Mouse (Mus musculus): ENCODE results near the gene Olfr611. TPM values are rescaled to one million over a fixed set of nuclear protein-coding genes. Genes with fewer than 3 reads are reported as not detected.
"Not testable (repeated sequence)": the region's sequence is repeated elsewhere in the genome, so short reads cannot be mapped to it uniquely, and the experiment has no call there.

Olfr611 gene
- total RNA-seq (2021): not detected
- long read RNA-seq, experiment 1: 0 reads
- long read RNA-seq, experiment 2: 0 reads

DNA sequence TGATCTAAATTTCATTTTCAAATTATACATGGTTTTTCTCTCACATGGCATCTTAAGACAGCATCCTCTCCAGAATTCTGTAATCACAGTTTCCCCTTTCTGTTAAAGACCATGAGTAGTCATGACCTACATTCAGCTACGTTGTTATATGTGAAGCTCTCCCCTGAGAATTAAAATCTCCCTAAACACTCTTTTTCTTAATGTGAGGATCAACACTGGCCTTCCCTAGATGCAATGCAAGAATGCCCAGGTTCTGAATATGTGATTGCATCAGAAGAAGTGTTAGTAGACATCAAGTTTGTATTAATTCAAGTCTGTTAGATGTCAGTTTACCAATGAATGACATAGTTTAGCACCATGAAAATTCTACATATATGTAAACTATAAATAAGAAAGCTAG is at the start of gene Olfr611:
Gene Olfr611, minus strand, starts transcription at position 101 of the 400 bp plus-strand sequence.
- not testable (repeated sequence) for DNase-seq

- DNase-seq: no peak
Measured at GRCm38 (mm10) chr7:103569043-103569442, 48.4 kb upstream of the Olfr611 start, which contains the start of gene Olfr616. TSS of gene Olfr616 (minus strand) at chr7:103569143.

- no peak for DNase-seq
Measured at GRCm38 (mm10) chr7:103555779-103556178, 35.1 kb upstream of the Olfr611 start, which contains the start of gene Olfr615. TSS of gene Olfr615 (plus strand) at chr7:103556079.

GRCm38 (mm10) chr7:103547774-103548173 is 27.1 kb upstream of the Olfr611 start, which contains the start of gene Olfr613:
TSS of gene Olfr613 (plus strand) at chr7:103548074.
- DNase-seq: no peak

DNA sequence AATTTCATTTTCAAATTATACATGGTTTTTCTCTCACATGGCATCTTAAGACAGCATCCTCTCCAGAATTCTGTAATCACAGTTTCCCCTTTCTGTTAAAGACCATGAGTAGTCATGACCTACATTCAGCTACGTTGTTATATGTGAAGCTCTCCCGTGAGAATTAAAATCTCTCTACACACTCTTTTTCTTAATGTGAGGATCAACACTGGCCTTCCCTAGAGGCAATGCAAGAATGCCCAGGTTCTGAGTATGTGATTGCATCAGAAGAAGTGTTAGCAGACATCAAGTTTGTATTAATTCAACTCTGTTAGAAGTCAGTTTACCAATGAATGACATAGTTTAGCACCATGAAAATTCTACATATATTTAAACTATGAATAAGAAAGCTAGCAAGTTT is 22.0 kb upstream of the Olfr611 start, which contains the start of gene Olfr612:
Gene Olfr612, minus strand, starts transcription at position 101 of the 400 bp plus-strand sequence.
- not testable (repeated sequence) for DNase-seq

DNA sequence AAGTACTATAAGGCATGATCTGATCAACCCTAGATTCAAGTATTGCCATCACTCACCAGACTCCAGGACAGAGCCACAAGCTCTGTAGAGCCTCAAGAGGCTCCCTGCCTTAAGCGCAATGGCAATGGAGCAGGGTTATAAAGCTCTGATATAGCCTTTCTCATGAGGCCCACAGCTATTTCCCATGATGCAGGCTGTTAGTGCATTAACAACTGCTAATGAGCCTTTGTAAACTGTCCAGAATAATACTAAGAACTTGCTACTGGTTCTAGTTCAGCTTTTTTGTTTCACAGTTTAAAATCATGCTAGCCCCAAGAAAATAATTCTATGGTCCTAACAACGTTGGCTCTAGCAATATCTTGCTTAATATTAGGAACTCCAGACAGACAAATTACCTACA is 8.6 kb downstream of the Olfr611 start, which contains the start of gene Olfr610:
Gene Olfr610, minus strand, starts transcription at position 101 of the 400 bp plus-strand sequence.
- DNase-seq: no peak

DNA sequence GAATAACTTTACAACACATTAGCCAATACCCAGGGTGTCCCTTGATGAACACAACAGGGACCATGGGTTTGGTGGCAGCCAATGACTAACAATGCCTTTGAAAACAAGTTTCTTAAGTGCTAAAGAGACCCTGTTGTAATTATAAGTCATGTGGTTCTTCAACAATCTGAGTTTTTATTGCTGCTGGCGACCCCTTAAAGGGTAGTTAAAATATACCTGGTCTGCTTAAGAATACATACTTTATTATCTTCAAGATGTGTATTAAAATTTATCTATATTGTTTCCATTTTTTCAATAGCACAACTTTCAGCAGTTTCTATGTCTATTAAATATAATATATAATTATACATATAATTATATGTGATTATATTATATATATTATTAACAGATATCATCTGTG is 22.7 kb downstream of the Olfr611 start, which contains the start of gene Olfr609:
Gene Olfr609, minus strand, starts transcription at position 101 of the 400 bp plus-strand sequence.
- DNase-seq: no peak

DNA sequence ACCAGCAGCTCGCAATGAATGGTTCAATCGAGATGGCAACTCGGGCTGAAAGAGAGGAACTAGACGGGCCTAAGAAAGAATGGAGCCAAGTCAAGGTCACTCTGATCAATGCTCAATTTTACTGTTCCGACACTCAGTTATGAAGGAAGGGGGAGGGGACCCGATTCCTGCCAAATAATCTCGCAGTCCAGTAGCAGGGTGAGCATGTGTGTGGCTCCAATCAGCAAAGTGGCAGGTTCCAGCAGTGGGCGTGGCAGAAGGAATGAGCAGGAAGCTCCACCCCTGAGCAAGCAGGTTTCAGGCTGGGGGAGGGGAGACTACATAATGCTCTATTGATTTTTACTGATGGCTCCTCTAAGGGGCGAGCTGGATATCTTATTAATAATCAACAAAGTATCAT is 43.5 kb downstream of the Olfr611 start:
- not testable (repeated sequence) for DNase-seq

DNA sequence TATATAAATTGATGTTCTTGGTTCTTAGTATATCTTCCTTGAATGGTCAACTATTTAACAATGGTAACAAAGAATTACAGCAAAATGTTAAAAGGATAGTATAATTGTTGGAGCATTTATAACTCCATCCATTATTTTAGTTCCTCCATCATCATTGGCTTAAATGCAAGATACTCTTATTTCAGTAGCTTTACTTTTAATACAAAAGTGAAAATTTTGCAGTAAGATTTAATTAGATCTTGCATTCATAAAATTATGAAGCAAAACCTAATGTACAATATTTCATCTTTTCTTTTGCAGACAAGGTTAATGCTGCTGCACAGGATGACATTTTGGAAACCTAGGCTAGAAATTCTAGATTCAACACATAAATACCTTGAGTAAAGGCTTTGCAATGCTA is 51.1 kb downstream of the Olfr611 start, which contains the start of gene Olfr608:
Gene Olfr608, plus strand, starts transcription at position 301 of the 400 bp plus-strand sequence.
- no peak for DNase-seq

Other genes with a start within 250 kb of the Olfr611 start
- not detected for gene Olfr596, start 215.2 kb downstream of the Olfr611 start, total RNA-seq (2021)
- gene Olfr597, start 204.5 kb downstream of the Olfr611 start, total RNA-seq (2021): not detected
- not detected for gene Olfr598, start 197.3 kb downstream of the Olfr611 start, total RNA-seq (2021)
- not detected for gene Olfr599, start 184.9 kb downstream of the Olfr611 start, total RNA-seq (2021)
- gene Olfr600, start 171.2 kb downstream of the Olfr611 start, total RNA-seq (2021): not detected
- gene Olfr601, start 158.2 kb downstream of the Olfr611 start, total RNA-seq (2021): not detected
- not detected for gene Olfr603, start 134.7 kb downstream of the Olfr611 start, total RNA-seq (2021)
- gene Usp17lc, start 105.8 kb downstream of the Olfr611 start, total RNA-seq (2021): not detected
- gene Olfr605, start 75.4 kb downstream of the Olfr611 start, total RNA-seq (2021): not detected
- gene Olfr606, start 71.8 kb downstream of the Olfr611 start, total RNA-seq (2021): not detected
- not detected for gene Olfr607, start 56.7 kb downstream of the Olfr611 start, total RNA-seq (2021)
- not detected for gene Olfr608, start 51.0 kb downstream of the Olfr611 start, total RNA-seq (2021)
- gene Olfr609, start 22.8 kb downstream of the Olfr611 start, total RNA-seq (2021): not detected
- gene Olfr610, start 8.7 kb downstream of the Olfr611 start, total RNA-seq (2021): not detected
- not detected for gene Olfr612, start 21.9 kb upstream of the Olfr611 start, total RNA-seq (2021)
- gene Olfr613, start 27.2 kb upstream of the Olfr611 start, total RNA-seq (2021): not detected
- gene Olfr615, start 35.2 kb upstream of the Olfr611 start, total RNA-seq (2021): not detected
- not detected for gene Olfr616, start 48.3 kb upstream of the Olfr611 start, total RNA-seq (2021)
- gene Olfr617, start 52.2 kb upstream of the Olfr611 start, total RNA-seq (2021): not detected
- not detected for gene Olfr618, start 69.3 kb upstream of the Olfr611 start, total RNA-seq (2021)
- gene Olfr619, start 79.7 kb upstream of the Olfr611 start, total RNA-seq (2021): not detected
- not detected for gene Olfr620, start 91.7 kb upstream of the Olfr611 start, total RNA-seq (2021)
- not detected for gene Olfr622, start 121.9 kb upstream of the Olfr611 start, total RNA-seq (2021)
- not detected for gene Olfr623, start 142.9 kb upstream of the Olfr611 start, total RNA-seq (2021)
- gene Olfr624, start 150.3 kb upstream of the Olfr611 start, total RNA-seq (2021): not detected
- gene Olfr625-ps1, start 161.9 kb upstream of the Olfr611 start, total RNA-seq (2021): not detected
- gene Olfr243, start 193.8 kb upstream of the Olfr611 start, total RNA-seq (2021): not detected
- gene Olfr628, start 209.5 kb upstream of the Olfr611 start, total RNA-seq (2021): not detected
- not detected for gene Olfr629, start 224.1 kb upstream of the Olfr611 start, total RNA-seq (2021)
- gene Olfr630, start 236.5 kb upstream of the Olfr611 start, total RNA-seq (2021): not detected

Data from gastrocnemius, postnatal 10 days (tissue).